Mouse (Mus musculus): Measurements from ENCODE around the gene Nudt3.

Gene Nudt3

GRCm38 (mm10) chr17:27551393-27551940 lies 71.8 kb downstream of the Nudt3 start:
- in situ Hi-C loops (cut with MboI, MseI), result no loop called here

DNA sequence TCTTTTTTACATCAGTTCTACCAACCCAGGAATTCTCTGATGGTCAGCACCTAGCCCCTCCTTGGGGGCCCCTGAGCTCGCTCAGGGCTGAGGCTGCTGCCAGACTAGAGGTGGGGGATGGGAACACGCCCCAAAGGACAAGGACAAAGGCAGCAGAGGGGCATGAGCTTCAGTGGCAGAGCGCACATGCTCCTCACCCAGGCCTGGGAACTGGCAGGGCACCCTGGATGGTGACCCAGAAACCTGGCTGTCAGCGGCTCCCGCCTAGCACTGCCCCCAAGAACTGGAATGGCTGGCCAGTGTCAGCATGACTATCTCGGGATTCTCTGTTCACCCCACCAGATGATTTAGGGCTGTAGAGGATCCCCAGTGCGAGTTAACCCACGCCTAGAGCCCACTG lies 74.1 kb downstream of the Nudt3 start:
- in situ Hi-C loops (cut with MboI, MseI), result no loop called here

DNA sequence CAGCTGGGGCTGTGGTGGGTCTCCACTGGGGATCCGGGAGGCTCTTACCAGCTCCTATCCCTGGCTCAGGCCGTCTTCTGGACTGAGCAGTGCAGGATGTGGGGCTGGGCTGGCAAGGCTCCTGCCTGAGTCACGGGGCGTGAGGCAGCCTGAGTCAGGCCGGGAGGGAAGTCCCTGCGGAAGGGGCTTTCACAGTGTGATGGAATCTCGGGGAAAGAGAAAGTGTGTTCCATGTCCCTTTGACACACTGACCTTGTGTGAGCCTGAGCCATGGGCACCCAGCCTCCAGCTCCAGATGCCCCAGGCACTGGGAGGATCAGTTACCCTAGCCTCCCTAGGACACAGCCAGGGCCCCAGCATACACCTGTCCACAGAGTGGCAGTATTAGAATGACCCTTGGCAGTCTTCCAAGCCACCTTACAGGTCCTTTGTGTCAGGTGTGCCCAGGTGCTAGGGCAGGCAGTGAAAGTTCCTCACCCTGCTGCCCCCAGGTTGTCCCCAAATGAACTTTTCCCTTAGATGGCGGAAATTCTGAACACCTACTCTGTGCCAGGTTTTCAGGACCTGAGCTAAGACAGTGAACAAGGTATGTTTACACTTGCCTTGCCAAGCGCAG lies 75.9 kb downstream of the Nudt3 start:
- in situ Hi-C loops (cut with MboI, MseI), result no loop called here

- in situ Hi-C loops (cut with MboI, MseI), result no loop called here
Observed at GRCm38 (mm10) chr17:27546574-27547085, 76.7 kb downstream of the Nudt3 start.

DNA sequence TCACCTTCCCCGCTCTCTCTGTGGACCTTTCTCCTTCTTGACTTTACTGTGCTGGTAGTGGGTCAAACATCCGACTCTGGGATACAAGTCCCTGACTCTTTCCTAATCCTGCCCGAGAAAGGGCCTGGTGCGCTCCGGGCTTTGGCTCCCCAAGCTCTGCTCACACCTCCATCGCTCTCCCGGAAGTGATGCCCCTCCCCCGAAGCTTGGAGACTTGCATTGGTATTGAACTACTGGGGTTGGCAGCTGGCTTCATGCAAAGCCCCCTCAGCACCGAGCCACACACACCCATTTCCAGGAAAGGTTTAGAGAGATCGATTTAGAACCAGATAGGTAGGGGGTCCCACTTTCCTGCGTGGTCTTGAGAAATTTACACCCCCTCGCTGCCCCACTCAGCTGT lies 77.3 kb downstream of the Nudt3 start:
- in situ Hi-C loops (cut with MboI, MseI), result no loop called here

- in situ Hi-C loops (cut with MboI, MseI), result no loop called here
Observed at GRCm38 (mm10) chr17:27544551-27544950, 78.7 kb downstream of the Nudt3 start.

GRCm38 (mm10) chr17:27541984-27542383 lies 81.3 kb downstream of the Nudt3 start:
- in situ Hi-C loops (cut with MboI, MseI), result no loop called here

DNA sequence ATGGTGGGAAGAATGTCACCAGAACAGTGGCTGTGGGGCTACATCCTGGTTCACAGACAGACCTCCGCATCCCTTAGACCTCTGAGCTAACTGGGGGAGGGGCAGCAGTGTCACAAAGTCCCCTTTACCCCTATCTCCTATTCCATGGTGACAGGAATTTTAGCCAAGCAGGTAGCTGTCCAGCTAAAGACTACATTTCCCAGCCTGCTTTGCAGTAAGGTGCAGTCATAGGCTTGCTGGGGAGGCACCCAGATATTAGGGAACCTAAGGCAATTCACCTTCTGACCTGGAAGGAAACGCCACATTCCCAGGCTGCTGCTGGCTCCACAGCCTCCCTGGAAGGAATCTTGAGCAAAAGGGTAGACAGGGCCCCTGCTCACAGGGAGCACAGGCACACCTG lies 82.0 kb downstream of the Nudt3 start:
- in situ Hi-C loops (cut with MboI, MseI), result no loop called here

GRCm38 (mm10) chr17:27534718-27535117 lies 88.6 kb downstream of the Nudt3 start:
- in situ Hi-C loops (cut with MboI, MseI), result loop anchor here (10.0 kb wide), 1 partner anchor 1420 kb away; the partner anchor contains the start of gene Kctd20

- in situ Hi-C loops (cut with MboI, MseI), result loop anchor here (10.0 kb wide), 1 partner anchor 1421 kb away; the partner anchor contains the start of gene Kctd20
Observed at GRCm38 (mm10) chr17:27533354-27533753, 89.9 kb downstream of the Nudt3 start.

DNA sequence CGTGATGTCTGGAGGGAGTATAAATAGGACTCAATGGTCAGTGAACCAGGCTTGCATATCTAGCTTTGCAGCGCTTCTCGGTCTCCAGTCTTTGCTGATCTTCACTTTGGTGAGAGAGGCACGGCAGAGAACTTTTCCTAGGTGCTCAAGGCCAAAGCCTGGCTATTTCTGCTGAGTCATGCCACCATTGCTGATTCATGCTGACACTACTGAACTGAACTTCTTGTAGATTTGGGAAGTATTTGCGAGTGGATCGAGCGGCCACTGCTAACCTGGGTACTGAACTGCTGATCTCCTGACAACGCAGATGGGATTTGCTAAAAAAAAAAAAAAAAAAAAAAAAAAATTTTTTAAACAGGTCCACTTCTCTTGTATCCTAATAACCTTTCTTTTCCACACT lies 91.2 kb downstream of the Nudt3 start:
- in situ Hi-C loops (cut with MboI, MseI), result loop anchor here (10.0 kb wide), 1 partner anchor 1423 kb away; the partner anchor contains the start of gene Kctd20

All from T-helper 1 cell (primary cell).